Mouse (Mus musculus): ENCODE data around the gene Srcin1.

Gene Srcin1

GRCm38 (mm10) chr11:97534442-97535307, 41.3 kb downstream of the Srcin1 start:
- DNase-seq (ENCODE audit: extremely low spot score), result no peak

GRCm38 (mm10) chr11:97533653-97534052, 42.3 kb downstream of the Srcin1 start:
- no peak for DNase-seq (ENCODE audit: extremely low spot score)

GRCm38 (mm10) chr11:97532950-97533582, 42.9 kb downstream of the Srcin1 start:
- no peak for DNase-seq (ENCODE audit: extremely low spot score)

GRCm38 (mm10) chr11:97532354-97532753, 43.6 kb downstream of the Srcin1 start:
- DNase-seq (ENCODE audit: extremely low spot score), result no peak

GRCm38 (mm10) chr11:97531381-97532260, 44.4 kb downstream of the Srcin1 start:
- DNase-seq (ENCODE audit: extremely low spot score), result peak; percentile 84

GRCm38 (mm10) chr11:97530961-97531360, 45.0 kb downstream of the Srcin1 start:
- DNase-seq (ENCODE audit: extremely low spot score), result no peak

GRCm38 (mm10) chr11:97530069-97530468, 45.9 kb downstream of the Srcin1 start:
- DNase-seq (ENCODE audit: extremely low spot score), result no peak

- DNase-seq (ENCODE audit: extremely low spot score), result no peak
Observed at GRCm38 (mm10) chr11:97528282-97528808, 47.6 kb downstream of the Srcin1 start.

GRCm38 (mm10) chr11:97525313-97525712, 50.7 kb downstream of the Srcin1 start:
- no peak for DNase-seq (ENCODE audit: extremely low spot score)

- DNase-seq (ENCODE audit: extremely low spot score), result no peak
Observed at GRCm38 (mm10) chr11:97524306-97524705, 51.7 kb downstream of the Srcin1 start.

GRCm38 (mm10) chr11:97523827-97524261, 52.1 kb downstream of the Srcin1 start:
- peak; percentile 67 for DNase-seq (ENCODE audit: extremely low spot score)

GRCm38 (mm10) chr11:97523107-97523506, 52.9 kb downstream of the Srcin1 start:
- DNase-seq (ENCODE audit: extremely low spot score), result no peak

GRCm38 (mm10) chr11:97521741-97522474, 54.1 kb downstream of the Srcin1 start:
- DNase-seq (ENCODE audit: extremely low spot score), result no peak

GRCm38 (mm10) chr11:97520541-97520940, 55.4 kb downstream of the Srcin1 start:
- DNase-seq (ENCODE audit: extremely low spot score), result no peak

- no peak for DNase-seq (ENCODE audit: extremely low spot score)
Observed at GRCm38 (mm10) chr11:97513066-97513465, 62.9 kb downstream of the Srcin1 start.

GRCm38 (mm10) chr11:97512511-97512910, 63.5 kb downstream of the Srcin1 start:
- peak; percentile 49 for DNase-seq (ENCODE audit: extremely low spot score)

- DNase-seq (ENCODE audit: extremely low spot score), result peak; percentile 54
Observed at GRCm38 (mm10) chr11:97511661-97512369, 64.2 kb downstream of the Srcin1 start.

- DNase-seq (ENCODE audit: extremely low spot score), result peak; percentile 81
Observed at GRCm38 (mm10) chr11:97510966-97511660, 64.9 kb downstream of the Srcin1 start.

GRCm38 (mm10) chr11:97509715-97510485, 66.1 kb downstream of the Srcin1 start:
- no peak for DNase-seq (ENCODE audit: extremely low spot score)
